Mouse (Mus musculus): ENCODE measurements around the gene Cntnap4. TPM values are rescaled to one million over a fixed set of nuclear protein-coding genes. Genes with fewer than 3 reads are reported as not detected.
"Not testable (repeated sequence)": the region's sequence is repeated elsewhere in the genome, so short reads cannot be mapped to it uniquely, and the experiment has no call there.

Cntnap4 gene
- total RNA-seq, 2 experiments from 2014 or later = not detected

GRCm38 (mm10) chr8:112716982-112717381 is 147.1 kb downstream of the Cntnap4 start:
- no peak for ATAC-seq (replicated peaks; ENCODE audit: low FRiP score, low TSS enrichment, poor library complexity, severe bottlenecking)

- ATAC-seq (replicated peaks; ENCODE audit: low FRiP score, low TSS enrichment, poor library complexity, severe bottlenecking) = no peak
Observed at GRCm38 (mm10) chr8:112724918-112725317, 155.1 kb downstream of the Cntnap4 start.

DNA sequence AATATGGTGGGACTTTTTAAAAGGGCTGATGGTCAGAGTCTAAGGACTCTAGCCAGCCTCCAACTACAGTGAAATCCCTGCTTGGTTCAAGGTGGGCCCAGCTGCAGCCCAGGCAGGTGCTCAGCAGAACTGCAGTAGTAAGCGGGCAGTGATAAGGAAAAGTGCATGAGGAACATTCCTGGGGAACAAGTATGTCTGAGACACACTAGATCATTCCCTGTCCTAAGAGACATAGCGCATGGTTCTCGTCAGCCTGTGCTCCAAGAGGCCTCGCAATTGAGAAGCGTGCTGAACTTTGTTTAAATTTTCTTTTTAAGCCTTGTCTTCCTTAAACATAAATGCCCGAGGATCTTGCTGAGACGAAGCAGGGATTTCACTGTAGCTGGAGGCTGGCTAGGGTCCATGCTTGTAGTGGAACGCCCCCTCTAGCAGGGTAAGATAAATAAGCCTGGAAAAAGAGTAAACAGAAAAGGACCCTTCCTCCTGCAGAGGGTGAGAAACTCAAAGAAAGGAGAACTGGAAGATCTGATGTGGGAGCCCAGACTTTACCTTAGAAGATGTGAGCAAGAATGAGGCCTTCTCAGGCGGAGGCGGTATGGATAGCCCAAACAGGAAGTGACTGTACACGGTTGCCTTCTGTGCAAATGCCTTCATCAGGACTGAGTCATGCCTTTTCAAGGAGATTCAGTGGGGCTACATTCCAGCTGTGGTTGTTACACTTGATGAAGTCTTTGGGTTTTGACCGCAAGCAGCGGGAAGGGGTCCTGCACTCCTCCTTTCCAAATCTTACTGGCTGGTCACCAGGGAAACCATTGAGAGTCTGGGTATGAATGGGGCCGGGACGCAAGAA is 161.0 kb downstream of the Cntnap4 start:
- ATAC-seq (replicated peaks; ENCODE audit: low FRiP score, low TSS enrichment, poor library complexity, severe bottlenecking) = no peak

DNA sequence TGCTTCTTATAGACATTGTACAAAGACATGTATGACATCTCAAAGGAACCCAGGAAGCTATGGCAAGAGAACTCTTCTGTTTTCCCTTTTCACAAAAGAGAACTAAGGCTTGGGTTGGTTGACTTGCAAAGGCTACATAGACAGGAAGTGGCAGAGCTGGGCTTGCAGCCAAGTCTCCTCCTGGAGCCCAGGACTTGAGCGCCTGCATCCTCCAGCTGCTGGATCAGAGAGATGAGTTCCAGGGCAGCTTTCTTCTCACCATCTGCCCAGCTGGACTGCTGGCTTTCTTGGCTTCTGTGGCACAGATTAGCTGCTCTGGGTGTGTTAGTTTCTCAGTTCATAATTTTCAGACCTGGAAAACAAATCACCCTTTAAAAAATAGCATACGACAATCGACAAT is 165.7 kb downstream of the Cntnap4 start:
- no peak for ATAC-seq (replicated peaks; ENCODE audit: low FRiP score, low TSS enrichment, poor library complexity, severe bottlenecking)

DNA sequence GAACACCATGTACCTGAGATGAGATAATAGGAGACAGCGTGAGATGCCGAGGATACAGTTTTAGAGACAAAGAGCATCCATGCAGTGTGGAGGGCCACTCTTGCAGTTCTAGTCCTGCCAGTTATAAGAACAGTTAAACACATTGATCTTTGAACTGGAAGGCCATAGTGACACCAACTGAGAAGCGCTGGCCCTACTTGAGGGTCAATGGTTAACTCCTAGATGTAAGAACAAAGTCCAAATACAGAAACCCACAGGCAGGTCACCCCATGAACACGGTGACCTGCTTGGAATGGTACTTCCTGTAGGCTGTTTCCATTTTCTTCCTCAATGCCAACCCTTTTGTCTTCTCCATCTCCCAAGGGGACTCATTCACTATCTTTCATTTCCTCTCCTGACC is 173.5 kb downstream of the Cntnap4 start:
- ATAC-seq (replicated peaks; ENCODE audit: low FRiP score, low TSS enrichment, poor library complexity, severe bottlenecking) = no peak

DNA sequence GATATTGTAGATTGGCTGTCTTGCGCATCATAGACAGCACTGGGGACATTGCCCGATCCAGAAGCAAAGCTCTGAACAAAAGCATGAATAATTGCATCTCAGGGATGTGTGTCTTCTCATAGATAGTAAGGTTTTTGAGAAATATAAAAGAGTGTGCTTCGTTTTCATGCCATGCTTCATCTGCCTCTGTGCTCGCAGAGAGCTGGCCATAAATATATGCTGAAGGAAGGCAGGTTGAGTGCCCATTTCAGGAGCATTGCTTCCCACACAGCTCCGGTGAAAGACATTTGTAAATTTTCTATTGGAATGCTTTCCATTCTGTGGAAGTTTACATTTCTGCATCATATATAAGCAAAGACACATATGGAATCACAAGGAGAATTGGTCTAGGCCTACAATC is 177.5 kb downstream of the Cntnap4 start:
- ATAC-seq (replicated peaks; ENCODE audit: low FRiP score, low TSS enrichment, poor library complexity, severe bottlenecking) = no peak

DNA sequence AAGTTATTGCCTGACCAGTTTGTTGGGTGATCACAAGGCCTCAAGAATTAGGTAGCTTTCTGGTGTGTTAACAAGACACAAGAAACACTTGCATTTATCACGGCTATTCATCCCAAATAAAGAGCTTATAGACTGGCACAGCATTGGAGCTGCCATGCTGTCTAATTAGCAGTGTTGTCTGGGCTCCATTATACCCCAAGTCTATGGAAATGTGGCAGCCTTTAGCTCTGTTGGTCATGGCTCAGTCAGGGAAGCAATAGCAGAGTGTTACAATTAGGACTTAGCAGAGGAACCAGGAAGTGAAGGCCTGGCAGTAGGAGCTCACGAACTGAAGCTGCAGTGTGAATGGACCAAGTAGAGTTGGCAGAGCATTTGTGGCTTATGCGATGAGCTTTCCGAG is 185.3 kb downstream of the Cntnap4 start:
- ATAC-seq (replicated peaks; ENCODE audit: low FRiP score, low TSS enrichment, poor library complexity, severe bottlenecking) = no peak

GRCm38 (mm10) chr8:112803058-112803457 is 233.2 kb downstream of the Cntnap4 start:
- ATAC-seq (replicated peaks; ENCODE audit: low FRiP score, low TSS enrichment, poor library complexity, severe bottlenecking) = no peak

GRCm38 (mm10) chr8:112809382-112809781 is 239.5 kb downstream of the Cntnap4 start:
- no peak for ATAC-seq (replicated peaks; ENCODE audit: low FRiP score, low TSS enrichment, poor library complexity, severe bottlenecking)

DNA sequence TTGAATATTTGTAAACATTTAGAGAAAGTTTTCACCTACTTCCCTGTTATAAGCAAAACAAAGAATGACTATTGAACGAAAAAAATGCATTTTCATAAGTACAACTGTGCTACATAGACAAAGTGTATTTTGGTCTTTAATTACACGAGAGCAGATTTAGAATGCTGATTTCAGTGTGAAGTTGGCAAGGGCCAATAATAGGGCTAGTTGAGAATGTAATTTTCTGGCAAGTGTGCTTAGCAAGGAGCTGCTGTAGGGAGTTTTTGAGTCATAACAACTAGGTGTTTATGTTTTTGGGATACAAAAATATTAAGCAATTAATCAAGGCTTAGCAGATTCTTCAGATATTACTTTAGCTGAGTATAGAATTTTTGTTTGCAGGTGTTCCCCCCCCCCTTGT is 271.2 kb downstream of the Cntnap4 start:
- no peak for ATAC-seq (replicated peaks; ENCODE audit: low FRiP score, low TSS enrichment, poor library complexity, severe bottlenecking)

GRCm38 (mm10) chr8:112849541-112849940 is 279.7 kb downstream of the Cntnap4 start:
- not testable (repeated sequence) for ATAC-seq (replicated peaks; ENCODE audit: low FRiP score, low TSS enrichment, poor library complexity, severe bottlenecking)

GRCm38 (mm10) chr8:112906458-112907112 is 336.7 kb downstream of the Cntnap4 start:
- ATAC-seq (replicated peaks; ENCODE audit: low FRiP score, low TSS enrichment, poor library complexity, severe bottlenecking) = no peak

DNA sequence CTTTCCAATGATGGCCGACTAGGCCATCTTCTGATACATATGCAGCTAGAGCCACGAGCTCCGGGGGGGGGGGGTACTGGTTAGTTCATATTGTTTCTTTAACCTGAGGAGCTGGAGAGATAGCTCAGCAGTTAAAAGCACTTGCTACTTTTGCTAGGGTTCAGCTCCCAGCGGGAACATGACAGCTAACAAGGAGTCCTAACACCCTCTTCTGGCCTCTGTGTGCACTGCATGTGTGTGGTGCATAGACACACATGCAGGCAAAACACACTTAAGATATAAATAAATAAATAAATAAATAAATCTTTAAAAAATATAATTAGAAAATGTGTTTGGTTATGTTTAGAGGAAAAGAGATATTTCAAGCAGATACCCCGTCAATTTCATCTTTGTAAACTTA is 339.7 kb downstream of the Cntnap4 start:
- ATAC-seq (replicated peaks; ENCODE audit: low FRiP score, low TSS enrichment, poor library complexity, severe bottlenecking) = no peak

- ATAC-seq (replicated peaks; ENCODE audit: low FRiP score, low TSS enrichment, poor library complexity, severe bottlenecking) = no peak
Observed at GRCm38 (mm10) chr8:112911422-112911821, 341.6 kb downstream of the Cntnap4 start.

DNA sequence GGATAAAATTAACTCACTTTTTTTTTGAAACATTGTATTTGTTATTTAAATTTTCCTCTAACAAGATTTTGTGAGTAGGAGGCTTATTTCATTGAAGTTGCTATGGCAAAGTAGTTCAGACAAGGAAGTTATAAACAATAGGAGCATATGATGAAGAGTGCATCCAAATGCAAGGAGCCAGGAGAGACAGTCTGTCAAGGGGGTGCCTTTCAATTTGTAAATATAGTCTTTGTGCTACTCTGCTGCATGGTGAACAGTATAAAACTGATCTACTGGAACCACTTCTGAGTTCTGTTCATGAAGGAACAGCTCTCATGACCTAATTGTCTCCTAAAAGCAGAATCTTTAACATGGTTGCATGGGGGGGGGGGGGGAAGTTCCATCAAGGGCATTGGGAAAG is 352.3 kb downstream of the Cntnap4 start:
- ATAC-seq (replicated peaks; ENCODE audit: low FRiP score, low TSS enrichment, poor library complexity, severe bottlenecking) = no peak

GRCm38 (mm10) chr8:112922789-112923188 is 352.9 kb downstream of the Cntnap4 start:
- no peak for ATAC-seq (replicated peaks; ENCODE audit: low FRiP score, low TSS enrichment, poor library complexity, severe bottlenecking)

Measured in megakaryocyte-erythroid progenitor cell, adult 5-6 weeks (primary cell).